Mouse (Mus musculus): ENCODE measurements around the gene Asah2.

GRCm38 (mm10) chr19:32117484-32118018, 9.5 kb upstream of the Asah2 start:
- no peak for TF ChIP-seq CTCF (IDR thresholded peaks at IDR 0.05; ENCODE audit: control insufficient read depth, insufficient read depth, insufficient replicate concordance, low read depth, low read length)
- no peak for TF ChIP-seq POLR2A (IDR thresholded peaks at IDR 0.05; ENCODE audit: control insufficient read depth, low read depth, low read length)

All from testis, adult 2 months (tissue).